Mouse (Mus musculus): ENCODE results near the gene Tmem117. TPM values are rescaled to one million over a fixed set of nuclear protein-coding genes. Genes with fewer than 3 reads are reported as not detected.

Gene Tmem117
- polyA plus RNA-seq, 1 experiment from 2014 or later = 0.84 TPM

DNA sequence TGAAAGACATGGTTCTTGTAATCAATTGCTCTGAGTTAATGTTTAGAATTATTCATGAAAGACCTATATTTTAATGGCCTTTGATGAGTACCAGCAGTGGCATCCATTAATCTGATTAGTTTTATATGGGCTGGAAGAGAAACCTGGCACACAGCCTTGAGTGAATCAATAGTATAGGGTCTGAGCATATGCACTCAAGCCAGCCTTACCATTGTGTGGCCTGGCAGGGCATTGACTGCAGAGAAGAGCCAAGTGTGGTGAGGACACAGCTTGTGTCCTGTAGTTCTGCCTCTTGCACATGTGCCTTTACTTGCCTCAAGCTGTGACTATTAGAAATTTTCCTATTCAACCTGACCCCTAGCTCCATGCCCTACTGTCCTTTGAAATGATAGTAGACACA lies 472.5 kb downstream of the Tmem117 start:
- no peaks in the 10 kb centered on the region for H3K4me1 ChIP-seq (replicated peaks; ENCODE audit: control insufficient read depth, insufficient read depth, low read length)
- no peaks in the 10 kb centered on the region for H3K9me3 ChIP-seq (ENCODE audit: control insufficient read depth, low read length)
- no peak overlapping the region for H3K9ac ChIP-seq (ENCODE audit: low read length)
- H3K4me2 ChIP-seq (ENCODE audit: low read depth, low read length, severe bottlenecking) = no peak overlapping the region
- H3K4me3 ChIP-seq (ENCODE audit: low read depth, low read length) = no peak overlapping the region
- H3K27me3 ChIP-seq (ENCODE audit: control insufficient read depth, insufficient read depth, low read length) = no peaks in the 10 kb centered on the region
- no peaks in the 10 kb centered on the region for H3K36me3 ChIP-seq (ENCODE audit: control insufficient read depth, insufficient read depth, low read length)
- no peak overlapping the region for H3K27ac ChIP-seq (ENCODE audit: low read depth, low read length)
- ATAC-seq (replicated peaks; ENCODE audit: low FRiP score) (no peak), DNase-seq (ENCODE audit: low spot score) (no peak)

DNA sequence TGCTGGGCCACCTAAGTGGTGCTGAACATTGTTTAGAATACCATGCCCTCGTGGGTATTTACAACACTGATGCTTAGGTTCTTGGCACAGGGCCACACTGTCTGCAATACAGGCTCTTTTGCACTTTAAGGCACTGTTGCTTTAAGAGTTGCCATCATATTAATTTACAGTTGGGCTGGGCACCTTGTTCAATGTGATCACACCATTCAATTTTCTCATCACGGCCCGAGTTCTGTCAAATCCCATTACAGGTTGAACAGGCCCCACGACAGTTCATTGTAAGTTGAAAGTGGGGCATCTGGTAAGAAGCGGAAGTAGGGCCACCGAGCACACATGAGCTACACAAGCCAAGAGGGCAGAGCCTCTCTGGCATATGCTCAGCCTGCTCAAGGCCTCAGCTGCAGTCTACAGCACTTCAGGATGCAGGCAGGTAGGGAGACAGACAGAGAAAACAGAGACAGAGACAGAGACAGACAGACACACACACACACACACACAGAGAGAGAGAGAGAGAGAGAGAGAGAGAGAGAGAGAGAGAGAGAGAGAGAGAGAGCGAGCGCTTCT lies 478.3 kb downstream of the Tmem117 start:
- 79% methylated on average over 8 of the region's 8 CpGs for WGBS
- no peak for ATAC-seq (replicated peaks; ENCODE audit: low FRiP score)
- no peak for DNase-seq (ENCODE audit: low spot score)

DNA sequence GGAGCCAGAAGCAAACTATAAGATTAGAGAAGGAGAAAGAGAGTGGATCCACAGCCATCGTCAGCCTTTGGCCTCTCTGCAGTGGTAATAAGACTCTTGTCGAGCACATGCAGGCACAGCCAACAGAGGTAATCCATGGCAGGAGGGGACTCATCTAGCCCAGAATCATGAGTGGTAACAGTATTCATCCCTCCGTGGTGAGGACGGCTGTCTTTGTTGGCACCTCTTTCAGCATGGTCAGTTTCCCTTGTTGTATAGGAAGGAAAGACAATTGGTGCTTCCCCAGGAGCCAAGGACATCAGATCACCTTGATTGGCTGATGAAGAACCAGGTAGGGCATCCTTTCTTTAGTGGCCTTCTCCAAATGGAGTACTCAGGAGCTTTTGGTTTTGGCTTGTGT lies 479.6 kb downstream of the Tmem117 start:
- H3K4me1 ChIP-seq (replicated peaks; ENCODE audit: control insufficient read depth, insufficient read depth, low read length) = no peaks in the 10 kb centered on the region
- WGBS = 84% methylated on average over 4 of the region's 4 CpGs
- no peaks in the 10 kb centered on the region for H3K27me3 ChIP-seq (ENCODE audit: control insufficient read depth, insufficient read depth, low read length)
- ATAC-seq (replicated peaks; ENCODE audit: low FRiP score) = no peak
- H3K4me2 ChIP-seq (ENCODE audit: low read depth, low read length, severe bottlenecking) = no peak overlapping the region
- H3K4me3 ChIP-seq (ENCODE audit: low read depth, low read length) = no peak overlapping the region
- no peak overlapping the region for H3K9ac ChIP-seq (ENCODE audit: low read length)
- no peak for DNase-seq (ENCODE audit: low spot score)
- no peaks in the 10 kb centered on the region for H3K9me3 ChIP-seq (ENCODE audit: control insufficient read depth, low read length)
- no peak overlapping the region for H3K27ac ChIP-seq (ENCODE audit: low read depth, low read length)
- no peaks in the 10 kb centered on the region for H3K36me3 ChIP-seq (ENCODE audit: control insufficient read depth, insufficient read depth, low read length)

More for the DNA sequence above, 478.3 kb downstream of the Tmem117 start:
- H3K27me3 ChIP-seq (ENCODE audit: control insufficient read depth, insufficient read depth, low read length) = no peaks in the 10 kb centered on the region
- H3K9me3 ChIP-seq (ENCODE audit: control insufficient read depth, low read length) = no peaks in the 10 kb centered on the region
- no peaks in the 10 kb centered on the region for H3K4me1 ChIP-seq (replicated peaks; ENCODE audit: control insufficient read depth, insufficient read depth, low read length)
- H3K4me2 ChIP-seq (ENCODE audit: low read depth, low read length, severe bottlenecking) = no peak overlapping the region
- no peaks in the 10 kb centered on the region for H3K36me3 ChIP-seq (ENCODE audit: control insufficient read depth, insufficient read depth, low read length)
- no peak overlapping the region for H3K27ac ChIP-seq (ENCODE audit: low read depth, low read length)
- no peak overlapping the region for H3K4me3 ChIP-seq (ENCODE audit: low read depth, low read length)
- H3K9ac ChIP-seq (ENCODE audit: low read length) = no peak overlapping the region

DNA sequence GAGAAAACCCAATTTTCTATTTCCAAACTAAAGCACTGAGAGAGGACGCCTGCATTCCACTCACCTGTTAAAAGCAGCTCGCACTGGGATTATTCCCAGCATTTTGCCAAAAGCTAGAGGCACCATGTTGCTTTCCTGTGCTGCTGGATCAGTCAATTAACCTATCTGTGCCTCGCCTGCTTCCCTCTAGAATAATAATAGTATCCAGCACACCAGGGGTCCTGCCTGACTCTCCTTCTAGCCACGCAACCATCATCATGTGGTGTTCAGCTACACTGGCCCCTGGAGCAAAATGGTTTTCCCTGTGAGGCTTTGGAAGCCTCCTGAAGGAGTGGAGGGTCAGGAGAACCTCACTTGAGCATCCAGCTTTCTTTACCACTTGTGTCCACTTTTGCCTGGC lies 502.4 kb downstream of the Tmem117 start:
- Histone ChIP-seq H3K4me1 (replicated peaks; ENCODE audit: control insufficient read depth, insufficient read depth, low read length) (no peaks in the 10 kb centered on the region), H3K9me3 (ENCODE audit: control insufficient read depth, low read length) (no peaks in the 10 kb centered on the region), H3K27ac (ENCODE audit: low read depth, low read length) (no peak overlapping the region), H3K27me3 (ENCODE audit: control insufficient read depth, insufficient read depth, low read length) (no peaks in the 10 kb centered on the region), H3K9ac (ENCODE audit: low read length) (no peak overlapping the region), H3K36me3 (ENCODE audit: control insufficient read depth, insufficient read depth, low read length) (no peaks in the 10 kb centered on the region), H3K4me3 (ENCODE audit: low read depth, low read length) (no peak overlapping the region), H3K4me2 (ENCODE audit: low read depth, low read length, severe bottlenecking) (no peak overlapping the region)
- ATAC-seq (replicated peaks; ENCODE audit: low FRiP score) = no peak
- WGBS = 68% methylated on average over 4 of the region's 4 CpGs
- DNase-seq (ENCODE audit: low spot score) = no peak

DNA sequence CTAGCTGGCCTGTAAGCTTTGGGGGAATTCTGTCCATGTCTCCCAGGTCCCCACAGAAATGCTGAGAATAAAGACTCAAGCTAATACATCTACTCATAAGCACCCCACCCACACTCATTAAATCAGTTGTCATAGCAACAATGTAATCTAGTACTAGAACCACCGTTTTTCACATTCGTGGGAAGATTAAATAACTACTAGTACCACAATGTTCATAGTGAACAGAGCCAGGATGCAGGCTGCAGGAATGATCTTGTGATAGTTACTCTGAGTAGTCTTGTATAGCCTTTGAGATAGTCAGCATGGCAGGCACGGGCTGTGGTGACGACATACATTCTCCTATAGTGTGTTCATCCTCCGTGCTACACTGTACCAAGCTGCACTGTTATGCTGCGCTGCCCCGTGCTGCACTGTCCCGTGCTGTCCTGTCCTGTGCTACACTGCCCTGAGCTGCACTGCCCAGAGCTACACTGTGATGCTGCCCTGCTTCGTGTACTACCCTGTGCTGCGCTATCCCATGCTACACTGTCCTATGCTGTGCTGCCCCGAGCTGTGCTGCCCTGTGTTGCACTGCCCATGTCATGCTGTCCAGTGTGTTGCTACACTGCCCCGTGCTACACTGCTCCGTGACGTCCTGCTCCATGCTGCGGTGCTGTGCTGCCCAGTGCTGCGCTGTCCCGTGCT lies 507.0 kb downstream of the Tmem117 start:
- no peaks in the 10 kb centered on the region for H3K4me1 ChIP-seq (replicated peaks; ENCODE audit: control insufficient read depth, insufficient read depth, low read length)
- H3K27me3 ChIP-seq (ENCODE audit: control insufficient read depth, insufficient read depth, low read length) = no peaks in the 10 kb centered on the region
- no peaks in the 10 kb centered on the region for H3K9me3 ChIP-seq (ENCODE audit: control insufficient read depth, low read length)
- ATAC-seq (replicated peaks; ENCODE audit: low FRiP score) (no peak), DNase-seq (ENCODE audit: low spot score) (no peak)
- no peaks in the 10 kb centered on the region for H3K36me3 ChIP-seq (ENCODE audit: control insufficient read depth, insufficient read depth, low read length)
- no peak overlapping the region for H3K27ac ChIP-seq (ENCODE audit: low read depth, low read length)
- H3K4me3 ChIP-seq (ENCODE audit: low read depth, low read length) = no peak overlapping the region
- 93% methylated on average over 17 of the region's 17 CpGs for WGBS
- no peak overlapping the region for H3K9ac ChIP-seq (ENCODE audit: low read length)
- H3K4me2 ChIP-seq (ENCODE audit: low read depth, low read length, severe bottlenecking) = no peak overlapping the region

DNA sequence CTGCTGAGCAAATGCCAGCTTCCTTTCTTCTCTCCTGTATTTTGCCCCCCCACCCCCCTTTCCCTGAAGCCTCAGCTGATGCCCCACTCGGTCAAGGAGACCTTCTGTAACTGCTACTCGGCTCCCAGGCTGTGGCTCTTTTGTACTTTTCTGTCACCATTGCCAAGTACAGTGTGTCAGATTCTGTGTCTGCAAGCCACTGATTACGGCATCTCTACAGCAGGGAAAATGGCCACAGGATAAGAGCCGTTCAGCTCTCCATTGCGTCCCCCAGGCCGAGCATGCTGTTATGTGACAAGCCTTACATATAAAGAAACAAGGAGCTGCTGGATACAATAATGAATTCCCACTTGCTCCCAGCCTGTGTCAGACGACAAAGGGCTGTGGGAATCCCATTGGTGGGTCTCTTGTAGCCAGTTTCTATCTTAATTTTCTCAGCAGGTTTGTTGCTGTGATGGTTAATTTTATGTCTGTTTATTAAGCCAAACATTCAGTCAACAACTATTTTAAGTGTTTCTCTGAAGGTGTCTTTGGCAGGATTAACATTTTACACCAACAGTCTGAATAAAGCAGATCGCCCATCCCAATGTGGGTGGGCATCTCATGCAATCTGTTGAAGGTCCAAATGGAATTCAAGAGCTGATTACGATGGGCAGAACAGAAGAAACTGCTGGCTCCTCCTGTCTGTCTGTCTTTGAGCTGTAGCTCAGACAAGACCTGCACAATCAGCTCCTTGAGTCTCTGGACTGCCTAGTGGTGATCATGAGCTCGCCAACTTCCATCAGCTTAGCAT lies 508.2 kb downstream of the Tmem117 start:
- H3K27ac ChIP-seq (ENCODE audit: low read depth, low read length) = no peak overlapping the region
- WGBS = 77% methylated on average over 10 of the region's 10 CpGs
- no peaks in the 10 kb centered on the region for H3K27me3 ChIP-seq (ENCODE audit: control insufficient read depth, insufficient read depth, low read length)
- DNase-seq (ENCODE audit: low spot score) (no peak), ATAC-seq (replicated peaks; ENCODE audit: low FRiP score) (no peak)
- no peaks in the 10 kb centered on the region for H3K36me3 ChIP-seq (ENCODE audit: control insufficient read depth, insufficient read depth, low read length)
- H3K9ac ChIP-seq (ENCODE audit: low read length) = no peak overlapping the region
- H3K4me1 ChIP-seq (replicated peaks; ENCODE audit: control insufficient read depth, insufficient read depth, low read length) = no peaks in the 10 kb centered on the region
- no peaks in the 10 kb centered on the region for H3K9me3 ChIP-seq (ENCODE audit: control insufficient read depth, low read length)
- H3K4me3 ChIP-seq (ENCODE audit: low read depth, low read length) = no peak overlapping the region
- no peak overlapping the region for H3K4me2 ChIP-seq (ENCODE audit: low read depth, low read length, severe bottlenecking)

DNA sequence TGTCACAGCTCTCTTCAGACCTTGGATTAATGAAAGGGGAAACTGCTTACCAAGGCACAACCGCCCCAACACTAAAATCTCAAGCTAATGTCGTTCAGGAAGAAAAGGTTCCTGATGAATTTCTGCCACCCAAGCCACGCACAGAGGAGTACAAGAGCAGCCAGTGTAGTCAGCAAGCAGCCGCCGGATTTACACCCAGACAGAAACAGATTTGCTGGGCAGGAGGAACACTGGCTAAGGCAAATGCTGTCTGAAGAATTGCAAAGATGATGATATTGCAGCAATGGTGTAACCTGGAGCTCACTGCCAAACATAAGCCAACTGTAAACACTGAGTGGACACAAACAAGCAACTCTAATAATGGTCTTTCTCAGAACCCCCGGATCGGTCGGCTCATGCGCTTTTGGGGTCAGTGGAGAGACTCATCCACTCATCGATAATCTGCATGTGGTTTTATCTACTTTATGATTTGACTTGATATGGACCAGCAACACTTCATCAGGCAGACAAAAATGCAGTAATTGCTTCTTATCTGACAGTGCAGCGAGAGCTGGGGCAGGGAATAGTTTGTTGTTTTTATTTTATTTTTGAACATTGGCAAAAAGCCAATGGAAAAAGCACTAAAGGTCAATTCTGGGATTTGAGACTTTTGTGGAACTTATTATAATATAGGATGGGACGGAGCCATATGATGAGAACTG lies 509.8 kb downstream of the Tmem117 start:
- H3K9me3 ChIP-seq (ENCODE audit: control insufficient read depth, low read length) = no peaks in the 10 kb centered on the region
- H3K27me3 ChIP-seq (ENCODE audit: control insufficient read depth, insufficient read depth, low read length) = no peaks in the 10 kb centered on the region
- no peak overlapping the region for H3K4me2 ChIP-seq (ENCODE audit: low read depth, low read length, severe bottlenecking)
- H3K4me3 ChIP-seq (ENCODE audit: low read depth, low read length) = no peak overlapping the region
- no peaks in the 10 kb centered on the region for H3K4me1 ChIP-seq (replicated peaks; ENCODE audit: control insufficient read depth, insufficient read depth, low read length)
- DNase-seq (ENCODE audit: low spot score) (no peak), ATAC-seq (replicated peaks; ENCODE audit: low FRiP score) (no peak)
- H3K36me3 ChIP-seq (ENCODE audit: control insufficient read depth, insufficient read depth, low read length) = no peaks in the 10 kb centered on the region
- H3K27ac ChIP-seq (ENCODE audit: low read depth, low read length) = no peak overlapping the region
- no peak overlapping the region for H3K9ac ChIP-seq (ENCODE audit: low read length)
- 87% methylated on average over 12 of the region's 12 CpGs for WGBS

DNA sequence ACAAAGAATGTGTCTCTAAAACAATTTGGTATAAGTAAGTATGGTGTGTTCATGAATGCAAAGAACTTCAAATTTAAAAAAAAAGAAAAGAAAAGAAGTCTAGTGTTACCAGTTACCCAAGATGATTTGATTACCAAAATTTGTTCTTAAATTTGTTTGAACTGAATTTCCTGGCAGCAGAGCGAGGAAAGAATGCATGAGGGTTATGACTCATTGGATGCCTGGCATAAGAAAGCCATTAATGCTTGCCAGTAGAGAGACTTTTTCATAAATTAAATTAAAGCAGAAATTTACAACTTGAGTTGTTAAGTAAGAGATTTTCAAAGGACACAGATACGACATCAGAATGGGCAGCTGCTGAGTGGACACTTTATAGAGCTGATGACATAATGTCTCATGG lies 515.1 kb downstream of the Tmem117 start:
- Histone ChIP-seq H3K36me3 (ENCODE audit: control insufficient read depth, insufficient read depth, low read length) (no peaks in the 10 kb centered on the region), H3K9ac (ENCODE audit: low read length) (no peak overlapping the region), H3K27ac (ENCODE audit: low read depth, low read length) (no peak overlapping the region), H3K27me3 (ENCODE audit: control insufficient read depth, insufficient read depth, low read length) (no peaks in the 10 kb centered on the region), H3K9me3 (ENCODE audit: control insufficient read depth, low read length) (no peaks in the 10 kb centered on the region), H3K4me2 (ENCODE audit: low read depth, low read length, severe bottlenecking) (no peak overlapping the region), H3K4me1 (replicated peaks; ENCODE audit: control insufficient read depth, insufficient read depth, low read length) (no peaks in the 10 kb centered on the region), H3K4me3 (ENCODE audit: low read depth, low read length) (no peak overlapping the region)
- ATAC-seq (replicated peaks; ENCODE audit: low FRiP score) (no peak), DNase-seq (ENCODE audit: low spot score) (no peak)
- 77% methylated on average over 2 of the region's 2 CpGs for WGBS
